Comparison of ENCODE assay signal across 14 mouse cellular contexts in the genomic region with DNA sequence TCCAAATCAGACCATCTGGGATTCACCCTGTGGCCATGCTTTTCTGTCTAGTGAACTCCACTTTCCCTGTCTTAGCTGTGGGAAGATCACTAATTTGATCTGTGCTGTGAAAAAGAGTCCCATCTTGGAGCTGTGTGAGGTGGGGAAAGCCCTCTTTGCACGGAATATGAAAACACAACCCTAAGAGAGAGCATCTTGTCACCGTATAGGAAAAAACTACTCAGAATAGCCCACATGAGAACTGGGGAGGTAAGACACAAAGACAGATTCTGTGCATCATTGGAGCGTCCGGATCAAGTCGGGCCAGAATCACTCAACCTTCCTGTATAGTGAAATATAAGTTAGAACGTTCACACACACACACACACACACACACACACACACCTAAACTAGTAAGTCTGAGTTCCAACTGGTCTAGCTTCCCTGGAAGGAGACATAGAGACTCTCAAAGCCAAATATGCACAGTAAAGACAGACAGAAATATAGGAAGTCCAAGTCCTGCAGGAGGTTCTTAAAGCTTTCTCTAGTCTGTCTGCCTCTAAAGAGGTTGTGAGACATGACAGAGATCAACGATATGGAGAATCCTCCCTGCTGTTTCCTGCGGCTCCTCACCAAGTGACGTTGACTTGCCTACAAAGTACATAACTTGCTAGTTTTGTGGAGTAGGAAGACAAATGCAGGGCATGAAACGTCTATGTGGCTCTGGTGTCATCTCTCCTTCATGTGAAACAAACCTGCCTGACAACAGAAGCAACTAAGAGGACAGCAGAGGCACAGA. TPM values are rescaled to one million over a fixed set of nuclear protein-coding genes. Genes with fewer than 3 reads are reported as not detected.
"Had no signal": no experiment of that assay in that cellular context is flagged by ENCODE, and none has a peak within 500 bp of the region (broad histone marks: within the 10 kb centered on the region; RNA-seq: fewer than 3 reads in every experiment).

No protein-coding gene starts in this region.

- H3K36me3 ChIP-seq: limb, embryonic 10.5 days; liver, embryonic 12.5 days; lung, embryonic 15.5 days; midbrain, embryonic 12.5 days; neural tube, embryonic 15.5 days; stomach, embryonic 15.5 days had no signal

- H3K27ac ChIP-seq: left cerebral cortex, adult 2 months; limb, embryonic 10.5 days; liver, embryonic 12.5 days; lung, embryonic 15.5 days; midbrain, embryonic 12.5 days; neural tube, embryonic 15.5 days; stomach, embryonic 15.5 days had no signal

- H3K4me3 ChIP-seq: left cerebral cortex, adult 2 months; limb, embryonic 10.5 days; liver, embryonic 12.5 days; lung, embryonic 15.5 days; midbrain, embryonic 12.5 days; neural tube, embryonic 15.5 days; stomach, embryonic 15.5 days had no signal

- H3K9me3 ChIP-seq: limb, embryonic 10.5 days; liver, embryonic 12.5 days; lung, embryonic 15.5 days; midbrain, embryonic 12.5 days; neural tube, embryonic 15.5 days; stomach, embryonic 15.5 days had no signal

- H3K4me2 ChIP-seq: lung, embryonic 15.5 days; midbrain, embryonic 12.5 days; neural tube, embryonic 15.5 days; stomach, embryonic 15.5 days had no signal

- DNase-seq: kidney, adult 18-20 months; kidney, postnatal 10 days; lung, postnatal 14 days; right cerebral cortex, adult 18-20 months; right cerebral cortex, postnatal 25 days had no signal

- H3K9ac ChIP-seq: liver, embryonic 12.5 days; lung, embryonic 15.5 days; midbrain, embryonic 12.5 days; neural tube, embryonic 15.5 days; stomach, embryonic 15.5 days had no signal

- H3K27me3 ChIP-seq: neural tube, embryonic 15.5 days had no signal

RNA-seq across cellular contexts. Expression of a gene that starts 32.1 kb away (rescaled TPM):
- total RNA-seq: megakaryocyte-erythroid progenitor cell, adult 5-6 weeks had no signal
- polyA plus RNA-seq: neural tube, embryonic 11.5 days had no signal
